Mouse (Mus musculus): ENCODE measurements around the gene Erc2. TPM values are rescaled to one million over a fixed set of nuclear protein-coding genes. Genes with fewer than 3 reads are reported as not detected.

Gene Erc2
- total and polyA plus RNA-seq, 3 experiments = not detected

- no peaks in the 10 kb centered on the region for H3K79me2 ChIP-seq (replicated peaks; ENCODE audit: control insufficient read depth, extremely low read depth, insufficient read depth, poor library complexity, severe bottlenecking)
- H3K9ac ChIP-seq (ENCODE audit: insufficient read depth, low read depth) = no peak overlapping the region
- H3K4me1 ChIP-seq (ENCODE audit: control insufficient read depth in 1 of 2, insufficient read depth in 2 of 2) = no peaks in the 10 kb centered on the region
- dilution Hi-C loops (cut with MboI; ENCODE audit: extremely low pct_ligation_motif_present, extremely low pct_unique_long_range_greater_than_20kb, low sequenced_read_pairs) (no loop called here), in situ Hi-C loops (cut with MboI; ENCODE audit: low pct_ligation_motif_present, low pct_unique_long_range_greater_than_20kb, low sequenced_read_pairs) (no loop called here)
- no peak overlapping the region for H3K27ac ChIP-seq (ENCODE audit: insufficient read depth, low read depth)
- H3K27me3 ChIP-seq (replicated peaks) = no peaks in the 10 kb centered on the region
- peaks cover 74% of the 10 kb centered on the region for H3K9me3 ChIP-seq (replicated peaks; ENCODE audit: low read length)
- no peak for DNase-seq (ENCODE audit: extremely low read depth)
- TF ChIP-seq HCFC1 (IDR thresholded peaks at IDR 0.05; ENCODE audit: low read depth, low read length) = no peak
- TF ChIP-seq ETS1 (conservative IDR thresholded peaks at IDR 0.05; ENCODE audit: low read depth, low read length) = no peak
- TF ChIP-seq UBTF (IDR thresholded peaks at IDR 0.05; ENCODE audit: low read depth, low read length) = no peak
- no peak for TF ChIP-seq USF2 (conservative IDR thresholded peaks at IDR 0.05; ENCODE audit: low read depth, low read length)
- no peak for TF ChIP-seq IRF4 (IDR thresholded peaks at IDR 0.05; ENCODE audit: low read depth, low read length)
- TF ChIP-seq SIN3A (IDR thresholded peaks at IDR 0.05; ENCODE audit: low read length) = no peak
- no peak for TF ChIP-seq NRF1 (IDR thresholded peaks at IDR 0.05; ENCODE audit: low read depth, low read length)
- no peak for TF ChIP-seq MXI1 (IDR thresholded peaks at IDR 0.05; ENCODE audit: low read depth, low read length)
- TF ChIP-seq GABPA (IDR thresholded peaks at IDR 0.05; ENCODE audit: insufficient replicate concordance, low read depth, low read length) = no peak
- no peak for TF ChIP-seq JUN (IDR thresholded peaks at IDR 0.05; ENCODE audit: insufficient read depth, low read depth, low read length)
- no peak for TF ChIP-seq MAFK (IDR thresholded peaks at IDR 0.05; ENCODE audit: insufficient replicate concordance, low read length)
- H3K4me3 ChIP-seq (replicated peaks in 1 of 3; ENCODE audit: low read depth in 2 of 3, low read length in 2 of 3, poor library complexity in 1 of 3) = no peak overlapping the region
- no peaks in the 10 kb centered on the region for H3K36me3 ChIP-seq (replicated peaks in 1 of 2; ENCODE audit: control insufficient read depth in 1 of 2, insufficient read depth in 1 of 2, low read length in 1 of 2)
- H3K4me2 ChIP-seq (ENCODE audit: insufficient read depth, low read depth, poor library complexity, severe bottlenecking) = no peak overlapping the region
Measured at GRCm38 (mm10) chr14:28476746-28477145, 854.5 kb downstream of the Erc2 start.

- no peaks in the 10 kb centered on the region for H3K27me3 ChIP-seq (replicated peaks)
- no peak overlapping the region for H3K27ac ChIP-seq (ENCODE audit: insufficient read depth, low read depth)
- H3K9me3 ChIP-seq (replicated peaks; ENCODE audit: low read length) = peaks cover 74% of the 10 kb centered on the region
- no peak overlapping the region for H3K4me3 ChIP-seq (replicated peaks in 1 of 3; ENCODE audit: low read depth in 2 of 3, low read length in 2 of 3, poor library complexity in 1 of 3)
- H3K4me1 ChIP-seq (ENCODE audit: control insufficient read depth in 1 of 2, insufficient read depth in 2 of 2) = no peaks in the 10 kb centered on the region
- dilution Hi-C loops (cut with MboI; ENCODE audit: extremely low pct_ligation_motif_present, extremely low pct_unique_long_range_greater_than_20kb, low sequenced_read_pairs) (no loop called here), in situ Hi-C loops (cut with MboI; ENCODE audit: low pct_ligation_motif_present, low pct_unique_long_range_greater_than_20kb, low sequenced_read_pairs) (no loop called here)
- H3K79me2 ChIP-seq (replicated peaks; ENCODE audit: control insufficient read depth, extremely low read depth, insufficient read depth, poor library complexity, severe bottlenecking) = no peaks in the 10 kb centered on the region
- TF ChIP-seq JUND (conservative IDR thresholded peaks at IDR 0.05; ENCODE audit: low read depth, low read length) (no peak), SIN3A (IDR thresholded peaks at IDR 0.05; ENCODE audit: low read length) (no peak), ELF1 (IDR thresholded peaks at IDR 0.05; ENCODE audit: low read depth, low read length) (no peak), ZMIZ1 (IDR thresholded peaks at IDR 0.05; ENCODE audit: low read depth, low read length) (no peak), JUN (IDR thresholded peaks at IDR 0.05; ENCODE audit: insufficient read depth, low read depth, low read length) (no peak), KAT2A (IDR thresholded peaks at IDR 0.05; ENCODE audit: insufficient replicate concordance, low read length) (no peak), UBTF (IDR thresholded peaks at IDR 0.05; ENCODE audit: low read depth, low read length) (no peak), CTCF (conservative IDR thresholded peaks at IDR 0.05 in 1 of 2, IDR thresholded peaks at IDR 0.05 in 1 of 2; ENCODE audit: low read depth in 2 of 2, low read length in 2 of 2) (no peak), MAFK (IDR thresholded peaks at IDR 0.05; ENCODE audit: insufficient replicate concordance, low read length) (no peak), TCF12 (IDR thresholded peaks at IDR 0.05; ENCODE audit: low read depth, low read length) (no peak), E2F4 (IDR thresholded peaks at IDR 0.05; ENCODE audit: insufficient replicate concordance, low read depth, low read length) (no peak), BHLHE40 (IDR thresholded peaks at IDR 0.05; ENCODE audit: low read depth, low read length) (no peak)
- H3K4me2 ChIP-seq (ENCODE audit: insufficient read depth, low read depth, poor library complexity, severe bottlenecking) = no peak overlapping the region
- no peak for DNase-seq (ENCODE audit: extremely low read depth)
- H3K36me3 ChIP-seq (replicated peaks in 1 of 2; ENCODE audit: control insufficient read depth in 1 of 2, insufficient read depth in 1 of 2, low read length in 1 of 2) = no peaks in the 10 kb centered on the region
- H3K9ac ChIP-seq (ENCODE audit: insufficient read depth, low read depth) = no peak overlapping the region
Measured at GRCm38 (mm10) chr14:28480866-28481265, 858.6 kb downstream of the Erc2 start.

All from CH12.LX (cell line).